Mouse (Mus musculus) embryonic facial prominence, embryonic 10.5 days (tissue): ENCODE data around the gene Tcf20. TPM values are rescaled to one million over a fixed set of nuclear protein-coding genes. Genes with fewer than 3 reads are reported as not detected.
"Not testable (repeated sequence)": the region's sequence is repeated elsewhere in the genome, so short reads cannot be mapped to it uniquely, and the experiment has no call there.

Experiments
- DNase-seq: peaks from one replicate; pipeline ENCODE4 v3.0.0-alpha.2; 2017; ENCODE audit warnings: low spot score
- H3K27ac ChIP-seq: fragments of 300-500 bp; sonication (generic); replicated peaks from 2 replicates; pipeline ENCODE4 v1.5.1; 2016; ENCODE audit warnings: mild to moderate bottlenecking
- H3K27me3 ChIP-seq: fragments of 300-500 bp; sonication (generic); replicated peaks from 2 replicates; pipeline ENCODE4 v1.6.1; 2016; ENCODE audit warnings: low read depth, mild to moderate bottlenecking; ENCODE audit not compliant: poor library complexity, severe bottlenecking
- H3K36me3 ChIP-seq: fragments of 300-500 bp; sonication (generic); replicated peaks from 2 replicates; pipeline ENCODE4 v1.6.1; 2016; ENCODE audit warnings: mild to moderate bottlenecking, moderate library complexity
- H3K4me1 ChIP-seq: fragments of 300-500 bp; sonication (generic); 2 replicates; pipeline ENCODE4 v1.6.1; 2016
- H3K4me3 ChIP-seq: fragments of 300-500 bp; sonication (generic); 2 replicates; pipeline ENCODE4 v1.5.1; 2016; ENCODE audit warnings: mild to moderate bottlenecking, moderate library complexity
- H3K9me3 ChIP-seq: fragments of 300-500 bp; sonication (generic); 2 replicates; pipeline ENCODE4 v1.6.1; 2016; ENCODE audit warnings: mild to moderate bottlenecking
- WGBS: fragments of 180-500 bp; shearing (Covaris S2); methylation state at CpG from one replicate; pipeline ENCODE4 v1.1.7; 2016; 5-methylcytosine and 5-hydroxymethylcytosine counted together
- polyA plus RNA-seq: library from polyadenylated mRNA; unstranded; fragments of >200 nt; fragmentation: Nextera tagmentation; extraction: Ambion mirVana; gene quantifications from 2 replicates; pipeline ENCODE4 v1.2.1, GENCODE M21; 2016

Tcf20 gene
- polyA plus RNA-seq, 1 experiment from 2014 or later = 8.4 TPM

DNA sequence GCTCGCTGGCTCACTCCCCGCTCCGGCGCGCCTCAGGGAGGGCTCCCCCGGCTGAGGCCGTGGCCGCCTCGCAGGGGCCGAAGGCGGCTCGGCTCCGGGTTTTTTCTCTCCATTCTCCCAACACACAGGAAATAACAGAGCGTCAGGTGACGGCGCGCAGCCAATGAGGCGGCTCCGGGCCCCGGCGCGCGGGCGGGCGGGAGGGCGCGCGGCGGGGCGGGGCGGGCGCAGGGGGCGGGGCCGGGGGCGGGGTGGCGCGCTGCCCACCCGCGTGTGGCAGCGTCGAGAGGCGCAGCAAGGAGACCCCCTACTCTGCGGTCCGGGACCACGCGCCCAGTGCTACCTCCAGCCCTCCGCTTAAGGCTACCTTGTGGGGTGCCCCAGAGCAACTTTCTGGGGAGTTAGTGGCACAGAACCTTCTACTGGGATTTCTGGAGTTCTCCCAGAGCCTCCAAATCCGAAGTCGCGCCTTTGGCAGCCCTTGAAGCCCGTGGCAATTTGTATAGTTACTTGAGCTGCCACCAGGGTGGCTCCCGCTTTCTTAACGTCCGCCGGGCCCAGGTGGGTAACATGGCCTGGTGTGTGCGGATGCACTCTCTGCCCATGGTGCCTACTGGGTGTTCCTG is 87.9 kb downstream of the Tcf20 start:
- WGBS = under 1% methylated on average over 46 of the region's 56 CpGs
- Histone ChIP-seq H3K27ac (peak overlapping the region; percentile 96), H3K9me3 (no peaks in the 10 kb centered on the region), H3K4me1 (peaks cover 66% of the 10 kb centered on the region), H3K27me3 (peaks cover 25% of the 10 kb centered on the region), H3K4me3 (peak overlapping the region; percentile 91), H3K36me3 (no peaks in the 10 kb centered on the region)
- peak; percentile 93 for DNase-seq

DNA sequence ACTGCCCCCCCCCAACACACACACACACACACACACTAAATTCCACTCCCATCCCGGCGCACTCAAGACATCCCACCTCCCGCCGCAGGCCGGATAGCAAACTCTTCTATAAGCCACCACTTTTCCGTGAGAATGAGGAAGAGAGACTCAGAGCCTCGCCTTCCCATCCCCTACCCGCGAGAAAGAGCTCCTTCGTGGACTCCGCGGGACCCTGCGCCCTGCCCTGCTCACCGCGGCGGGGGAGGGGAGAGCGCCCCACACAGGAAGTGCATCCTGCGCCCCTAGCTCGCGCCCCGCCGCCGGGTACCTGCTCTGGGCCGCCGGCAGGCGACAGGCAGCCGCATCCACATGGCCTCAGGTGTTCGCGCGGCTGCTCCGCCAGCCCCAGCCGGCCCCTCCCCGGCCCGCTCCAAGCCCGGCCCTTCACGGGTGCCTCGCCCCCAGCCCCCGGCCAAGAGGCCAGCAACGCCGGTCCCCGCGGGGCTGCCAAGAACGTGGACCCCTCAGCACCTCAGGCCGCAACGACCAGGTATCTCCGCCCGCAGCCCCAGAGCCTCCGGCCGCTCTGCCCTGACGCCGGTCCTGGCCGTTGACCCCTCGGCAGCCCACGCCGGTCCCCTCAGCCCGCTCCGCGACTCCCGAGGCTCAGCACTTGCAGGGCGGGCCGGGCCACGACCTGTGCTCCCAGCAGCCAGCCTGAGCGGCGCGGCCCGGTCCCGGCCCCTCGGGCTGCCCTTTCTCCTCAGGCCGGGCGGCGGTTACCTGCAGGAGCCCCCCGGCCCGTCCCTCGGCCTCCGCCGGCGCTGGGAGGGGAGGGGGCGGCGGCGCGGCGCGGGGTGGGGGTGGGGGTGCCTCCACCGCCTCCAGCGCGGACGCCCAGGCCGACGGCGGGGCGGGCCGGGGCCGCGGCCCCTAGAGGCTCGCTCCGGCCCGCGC is 88.7 kb downstream of the Tcf20 start:
- Histone ChIP-seq H3K36me3 (no peaks in the 10 kb centered on the region), H3K4me3 (peak overlapping the region; percentile 91), H3K27ac (peak overlapping the region; percentile 96), H3K4me1 (peaks cover 58% of the 10 kb centered on the region), H3K9me3 (no peaks in the 10 kb centered on the region), H3K27me3 (peaks cover 20% of the 10 kb centered on the region)
- peak; percentile 76 for DNase-seq
- under 1% methylated on average over 98 of the region's 98 CpGs for WGBS

GRCm38 (mm10) chr15:82898141-82898739 is 89.4 kb downstream of the Tcf20 start:
- Histone ChIP-seq H3K4me1 (peaks cover 53% of the 10 kb centered on the region), H3K4me3 (peak overlapping the region; percentile 91), H3K36me3 (no peaks in the 10 kb centered on the region), H3K9me3 (no peaks in the 10 kb centered on the region), H3K27me3 (peaks cover 12% of the 10 kb centered on the region), H3K27ac (peak overlapping the region; percentile 96)
- WGBS = 15% methylated on average over 11 of the region's 11 CpGs
- no peak for DNase-seq

DNA sequence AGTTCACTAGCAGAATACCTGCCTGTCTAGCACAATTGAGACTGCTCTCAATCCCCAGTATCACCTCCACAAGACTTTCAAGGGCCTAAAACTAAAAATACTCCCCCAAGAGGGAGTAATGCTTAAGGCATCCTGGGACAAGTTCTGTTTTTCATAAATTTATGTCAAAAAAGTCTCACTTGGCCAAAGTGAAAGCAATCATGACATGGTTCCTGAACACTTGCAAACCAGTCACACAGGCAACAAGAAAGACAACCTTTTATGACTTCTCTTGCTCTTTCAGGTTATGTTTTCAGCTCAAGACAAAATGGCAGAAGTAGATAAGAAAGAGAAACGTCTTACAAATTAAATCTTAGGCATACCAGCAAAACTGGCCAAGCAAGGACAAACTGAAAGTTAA is 91.3 kb downstream of the Tcf20 start:
- WGBS = 78% methylated on average over 1 of the region's 1 CpGs
- Histone ChIP-seq H3K4me1 (peaks cover 34% of the 10 kb centered on the region), H3K4me3 (no peak overlapping the region), H3K27me3 (0 out of 2 replicates have a peak, but pooled peaks cover 7% of the 10 kb centered on the region), H3K27ac (no peak overlapping the region), H3K9me3 (no peaks in the 10 kb centered on the region), H3K36me3 (0 out of 2 replicates have a peak, but pooled peaks cover 2% of the 10 kb centered on the region)
- no peak for DNase-seq

- Histone ChIP-seq H3K36me3 (0 out of 2 replicates have a peak, but pooled peaks cover 2% of the 10 kb centered on the region), H3K4me1 (no peaks in the 10 kb centered on the region), H3K27ac (no peak overlapping the region), H3K9me3 (no peaks in the 10 kb centered on the region), H3K4me3 (no peak overlapping the region), H3K27me3 (no peaks in the 10 kb centered on the region)
- no peak for DNase-seq
Observed at GRCm38 (mm10) chr15:82890470-82890869, 97.2 kb downstream of the Tcf20 start.

- H3K27ac ChIP-seq = no peak overlapping the region
- H3K4me1 ChIP-seq = no peaks in the 10 kb centered on the region
- 83% methylated on average over 1 of the region's 1 CpGs for WGBS
- H3K27me3 ChIP-seq = no peaks in the 10 kb centered on the region
- no peaks in the 10 kb centered on the region for H3K9me3 ChIP-seq
- 0 out of 2 replicates have a peak, but pooled peaks cover 2% of the 10 kb centered on the region for H3K36me3 ChIP-seq
- DNase-seq = no peak
- H3K4me3 ChIP-seq = no peak overlapping the region
Observed at GRCm38 (mm10) chr15:82889426-82889825, 98.2 kb downstream of the Tcf20 start.

- WGBS = 89% methylated on average over 2 of the region's 2 CpGs
- no peak for DNase-seq
- no peaks in the 10 kb centered on the region for H3K9me3 ChIP-seq
- H3K27ac ChIP-seq = no peak overlapping the region
- H3K4me1 ChIP-seq = no peaks in the 10 kb centered on the region
- H3K27me3 ChIP-seq = no peaks in the 10 kb centered on the region
- H3K36me3 ChIP-seq = peaks cover 5% of the 10 kb centered on the region; the same call in 1 of the 2 replicates
- no peak overlapping the region for H3K4me3 ChIP-seq
Observed at GRCm38 (mm10) chr15:82888466-82888865, 99.2 kb downstream of the Tcf20 start.

DNA sequence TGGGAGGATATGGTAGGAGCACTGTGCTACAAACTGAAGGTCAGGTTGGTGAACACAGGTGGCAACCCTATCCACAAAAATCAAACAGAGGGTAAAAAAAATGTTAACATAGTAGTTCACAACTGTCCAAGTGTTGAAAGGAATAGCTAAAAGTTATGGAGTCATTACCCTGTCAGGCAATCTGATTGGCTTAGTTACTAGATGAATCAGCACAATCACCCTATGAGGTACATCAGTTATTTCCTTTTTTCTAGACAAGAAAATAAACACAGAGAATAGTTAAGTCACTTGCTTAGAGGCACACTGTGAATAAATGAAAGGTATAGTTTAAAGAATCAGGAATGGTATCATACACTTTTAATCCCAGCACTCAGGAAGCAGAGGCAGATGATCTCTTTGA is 110.4 kb downstream of the Tcf20 start:
- no peak overlapping the region for H3K27ac ChIP-seq
- H3K27me3 ChIP-seq = no peaks in the 10 kb centered on the region
- no peak overlapping the region for H3K4me3 ChIP-seq
- no peaks in the 10 kb centered on the region for H3K9me3 ChIP-seq
- no peaks in the 10 kb centered on the region for H3K4me1 ChIP-seq
- no peak for DNase-seq
- H3K36me3 ChIP-seq = no peaks in the 10 kb centered on the region

DNA sequence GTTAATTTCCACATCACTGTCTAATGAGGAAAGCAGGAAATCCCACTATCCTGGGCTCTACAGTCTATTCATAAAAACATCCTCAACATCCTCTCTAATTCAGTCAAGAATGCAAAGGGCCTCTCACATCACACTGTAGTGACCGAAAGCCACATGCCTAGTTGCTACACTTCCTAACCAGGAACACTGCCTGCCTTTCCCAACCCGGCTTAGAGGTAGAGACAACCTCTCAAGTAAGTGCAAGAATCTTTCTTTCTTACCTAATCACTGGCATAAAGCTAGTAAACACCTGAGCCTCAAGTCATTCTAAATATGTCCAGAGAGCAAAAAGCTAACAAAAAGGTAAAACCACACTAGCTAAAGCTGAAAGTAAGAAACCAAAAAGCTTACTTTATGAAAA is 110.8 kb downstream of the Tcf20 start:
- no peaks in the 10 kb centered on the region for H3K9me3 ChIP-seq

DNA sequence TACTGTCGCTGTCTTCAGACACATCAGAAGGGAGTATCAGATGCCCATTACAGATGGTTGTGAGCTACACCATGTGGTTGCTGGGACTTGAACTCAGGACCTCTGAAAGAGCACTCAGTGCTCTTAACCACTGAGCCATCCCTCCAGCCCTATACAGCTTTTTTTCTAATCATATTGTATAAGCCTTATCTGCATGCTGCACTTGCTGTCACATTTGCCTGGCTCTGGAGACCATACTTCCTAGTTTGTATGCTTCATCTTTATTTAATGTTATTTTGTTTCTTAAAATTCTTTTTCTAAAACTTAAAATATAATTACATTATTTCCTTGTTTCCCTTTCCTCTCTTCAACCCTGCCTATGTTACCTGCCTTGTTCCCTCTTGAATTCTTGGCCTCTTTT is 115.6 kb downstream of the Tcf20 start:
- 92% methylated on average over 1 of the region's 1 CpGs for WGBS
- no peak for DNase-seq
- no peaks in the 10 kb centered on the region for H3K27me3 ChIP-seq
- no peak overlapping the region for H3K4me3 ChIP-seq
- H3K9me3 ChIP-seq = no peaks in the 10 kb centered on the region
- no peaks in the 10 kb centered on the region for H3K36me3 ChIP-seq
- H3K27ac ChIP-seq = no peak overlapping the region
- H3K4me1 ChIP-seq = 0 out of 2 replicates have a peak, but pooled peaks cover 5% of the 10 kb centered on the region

More for the DNA sequence above, 110.8 kb downstream of the Tcf20 start:
- Histone ChIP-seq H3K4me3 (no peak overlapping the region), H3K27me3 (no peaks in the 10 kb centered on the region), H3K36me3 (no peaks in the 10 kb centered on the region), H3K27ac (no peak overlapping the region), H3K4me1 (no peaks in the 10 kb centered on the region)
- DNase-seq = no peak
- 83% methylated on average over 2 of the region's 2 CpGs for WGBS

DNA sequence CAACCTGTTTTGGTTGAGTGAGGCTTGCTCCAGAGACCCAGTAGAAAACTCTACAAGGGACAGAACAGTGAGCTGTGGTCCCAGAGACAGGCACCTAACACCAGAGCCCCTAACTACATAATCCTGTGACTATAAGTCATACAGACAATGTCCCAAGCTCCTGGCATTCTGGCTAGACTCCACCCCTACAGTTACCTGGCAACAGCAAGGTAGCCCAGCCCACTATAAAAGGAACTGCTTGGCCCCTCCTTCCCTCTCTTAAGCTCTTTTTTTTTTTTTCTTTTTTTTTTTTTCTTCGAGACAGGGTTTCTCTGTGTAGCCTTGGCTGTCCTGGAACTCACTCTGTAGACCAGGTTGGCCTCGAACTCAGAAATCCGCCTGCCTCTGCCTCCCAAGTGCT is 121.4 kb downstream of the Tcf20 start:
- H3K4me3 ChIP-seq, H3K27ac ChIP-seq, DNase-seq, H3K27me3 ChIP-seq, H3K9me3 ChIP-seq, H3K4me1 ChIP-seq, H3K36me3 ChIP-seq: not testable (repeated sequence)
- 93% methylated on average over 3 of the region's 3 CpGs for WGBS

GRCm38 (mm10) chr15:82863674-82864073 is 124.0 kb downstream of the Tcf20 start:
- H3K27ac ChIP-seq = no peak overlapping the region
- peaks cover 6% of the 10 kb centered on the region for H3K36me3 ChIP-seq
- no peaks in the 10 kb centered on the region for H3K9me3 ChIP-seq
- no peak for DNase-seq
- H3K4me3 ChIP-seq = no peak overlapping the region
- no peaks in the 10 kb centered on the region for H3K4me1 ChIP-seq
- WGBS = 88% methylated on average over 1 of the region's 1 CpGs
- H3K27me3 ChIP-seq = no peaks in the 10 kb centered on the region
